Mouse (Mus musculus) heart, embryonic 10.5 days (tissue): ENCODE data around the gene Dpm1. TPM values are rescaled to one million over a fixed set of nuclear protein-coding genes. Genes with fewer than 3 reads are reported as not detected.
A peak's percentile ranks its signal among the peaks of the same experiment; 100 is the strongest.

ENCODE experiments used
- DNase-seq: peaks from one replicate; pipeline ENCODE4 v3.0.0-alpha.2; 2017; ENCODE audit warnings: low spot score
- H3K27ac ChIP-seq: fragments of 300-500 bp; sonication (generic); 2 replicates; pipeline ENCODE4 v1.5.1; 2016; ENCODE audit warnings: mild to moderate bottlenecking
- H3K27me3 ChIP-seq: fragments of 300-500 bp; sonication (generic); 2 replicates; pipeline ENCODE4 v1.6.1; 2016; ENCODE audit warnings: mild to moderate bottlenecking; ENCODE audit not compliant: poor library complexity, insufficient read depth, severe bottlenecking
- H3K36me3 ChIP-seq: fragments of 300-500 bp; sonication (generic); 2 replicates; pipeline ENCODE4 v1.6.1; 2016; ENCODE audit warnings: mild to moderate bottlenecking, moderate library complexity
- H3K4me1 ChIP-seq: fragments of 300-500 bp; sonication (generic); 2 replicates; pipeline ENCODE4 v1.6.1; 2016; ENCODE audit warnings: mild to moderate bottlenecking
- H3K4me3 ChIP-seq: fragments of 300-500 bp; sonication (generic); 2 replicates; pipeline ENCODE4 v1.5.1; 2016; ENCODE audit warnings: mild to moderate bottlenecking, moderate library complexity
- H3K9me3 ChIP-seq: fragments of 300-500 bp; sonication (generic); 2 replicates; pipeline ENCODE4 v1.6.1; 2016; ENCODE audit warnings: mild to moderate bottlenecking, moderate library complexity
- WGBS: fragments of 180-500 bp; shearing (Covaris S2); methylation state at CpG from one replicate; pipeline ENCODE4 v1.1.7; 2016; 5-methylcytosine and 5-hydroxymethylcytosine counted together
- polyA plus RNA-seq: library from polyadenylated mRNA; unstranded; fragments of >200 nt; fragmentation: Nextera tagmentation; extraction: Ambion mirVana; gene quantifications from 2 replicates; pipeline ENCODE4 v1.2.1, GENCODE M21; 2016

The Dpm1 gene
- polyA plus RNA-seq, 1 experiment from 2014 or later = 79.5 TPM

DNA sequence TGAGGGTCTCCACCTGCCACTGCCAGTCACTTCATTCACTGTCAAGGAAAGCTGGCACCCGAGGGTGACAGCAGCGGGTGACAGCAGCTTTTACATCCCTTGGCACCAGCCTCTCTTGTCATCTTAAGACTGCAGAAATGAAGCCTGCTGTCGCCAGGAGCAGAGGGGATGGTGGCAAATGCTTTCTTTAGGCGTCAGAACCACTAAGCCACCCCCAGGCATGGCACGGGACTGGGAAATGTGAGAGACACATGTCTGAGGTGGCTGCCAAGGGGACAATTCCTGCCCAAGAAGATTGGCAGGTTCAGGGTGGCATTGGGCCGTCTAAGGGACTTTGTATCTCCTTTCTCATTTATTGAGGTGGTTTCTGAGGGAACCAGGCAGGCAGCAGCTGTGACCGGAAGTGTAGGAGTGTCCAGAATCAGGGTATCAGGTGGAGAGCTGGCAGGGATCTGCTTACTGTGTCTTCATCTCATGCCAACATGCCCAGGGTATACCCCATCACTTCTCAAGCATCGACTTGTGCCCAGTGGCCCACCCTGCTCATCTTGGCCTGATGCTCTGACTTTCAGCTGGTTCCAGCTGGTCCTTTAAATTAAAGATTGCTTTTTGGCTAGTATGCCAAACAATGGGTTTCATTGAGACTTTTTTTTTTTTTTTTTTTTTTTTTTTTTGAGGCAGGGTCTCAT, 17.9 kb upstream of the Dpm1 start:
- H3K4me1 ChIP-seq = peaks cover 6% of the 10 kb centered on the region; the same call in 1 of the 2 replicates
- no peak for DNase-seq
- WGBS = 73% methylated on average over 8 of the region's 8 CpGs
- H3K27me3 ChIP-seq = peaks cover 70% of the 10 kb centered on the region
- H3K27ac ChIP-seq = no peak overlapping the region
- no peaks in the 10 kb centered on the region for H3K9me3 ChIP-seq
- no peak overlapping the region for H3K4me3 ChIP-seq
- no peaks in the 10 kb centered on the region for H3K36me3 ChIP-seq

GRCm38 (mm10) chr2:168245571-168245970, 15.2 kb upstream of the Dpm1 start:
- Histone ChIP-seq H3K27ac (no peak overlapping the region), H3K27me3 (peaks cover 43% of the 10 kb centered on the region), H3K4me1 (no peaks in the 10 kb centered on the region), H3K4me3 (no peak overlapping the region), H3K9me3 (no peaks in the 10 kb centered on the region), H3K36me3 (no peaks in the 10 kb centered on the region)
- WGBS = 30% methylated on average over 8 of the region's 8 CpGs
- no peak for DNase-seq

GRCm38 (mm10) chr2:168243278-168243677, 12.9 kb upstream of the Dpm1 start:
- Histone ChIP-seq H3K27ac (no peak overlapping the region), H3K9me3 (no peaks in the 10 kb centered on the region), H3K36me3 (no peaks in the 10 kb centered on the region), H3K4me1 (no peaks in the 10 kb centered on the region), H3K4me3 (no peak overlapping the region), H3K27me3 (peaks cover 37% of the 10 kb centered on the region)
- DNase-seq = no peak
- 70% methylated on average over 4 of the region's 4 CpGs for WGBS

DNA sequence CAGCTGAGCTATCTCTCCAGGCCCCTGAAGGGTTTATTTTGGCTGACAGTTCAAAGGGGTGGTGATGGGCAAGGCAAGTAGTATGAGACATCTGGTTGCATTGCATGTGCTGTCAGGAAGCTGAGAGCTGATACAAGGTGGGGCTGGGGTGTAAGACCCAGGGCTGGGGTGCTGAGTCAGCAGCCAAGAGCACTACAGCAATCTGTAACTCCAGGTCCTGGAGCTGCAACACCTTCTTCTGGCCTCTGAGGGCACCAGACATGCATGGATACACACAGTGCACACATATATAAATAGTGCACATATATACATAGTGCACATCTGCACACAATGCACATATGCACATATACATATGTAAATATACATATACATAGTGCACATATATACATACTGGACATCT, 12.4 kb upstream of the Dpm1 start:
- H3K36me3 ChIP-seq = no peaks in the 10 kb centered on the region
- no peak overlapping the region for H3K4me3 ChIP-seq
- no peak overlapping the region for H3K27ac ChIP-seq
- H3K9me3 ChIP-seq = no peaks in the 10 kb centered on the region
- H3K27me3 ChIP-seq = peaks cover 36% of the 10 kb centered on the region
- DNase-seq = no peak
- H3K4me1 ChIP-seq = no peaks in the 10 kb centered on the region

- DNase-seq = no peak
- H3K9me3 ChIP-seq = 0 out of 2 replicates have a peak, but pooled peaks cover 3% of the 10 kb centered on the region
- no peak overlapping the region for H3K4me3 ChIP-seq
- H3K27me3 ChIP-seq = no peaks in the 10 kb centered on the region; the same call in 1 of the 2 replicates
- H3K4me1 ChIP-seq = no peaks in the 10 kb centered on the region
- H3K27ac ChIP-seq = no peak overlapping the region
- 79% methylated on average over 4 of the region's 4 CpGs for WGBS
- H3K36me3 ChIP-seq = peaks cover 9% of the 10 kb centered on the region
These were observed 7.9 kb upstream of the Dpm1 start for GRCm38 (mm10) chr2:168238335-168238734.

DNA sequence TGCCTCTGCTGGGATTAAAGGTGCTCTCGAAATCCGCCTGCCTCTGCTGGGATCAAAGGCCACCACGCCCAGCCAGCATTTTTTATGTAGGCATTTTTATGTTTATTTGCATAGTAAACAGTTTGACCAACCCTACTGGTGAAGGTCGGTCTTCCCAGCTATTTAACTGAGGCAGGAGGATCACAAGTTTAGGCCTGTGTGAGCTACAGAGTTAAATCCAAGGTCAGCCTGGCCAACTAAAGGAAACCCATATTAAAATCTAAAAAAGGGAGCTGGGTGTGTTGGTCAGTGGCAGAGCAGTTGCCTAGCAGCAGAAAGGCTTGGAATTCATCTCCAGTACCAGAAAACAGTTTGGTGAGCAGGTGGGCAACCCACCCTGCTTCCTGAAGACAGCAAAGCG, 2.9 kb upstream of the Dpm1 start:
- Histone ChIP-seq H3K4me1 (peaks cover 25% of the 10 kb centered on the region), H3K4me3 (no peak overlapping the region), H3K9me3 (0 out of 2 replicates have a peak, but pooled peaks cover 3% of the 10 kb centered on the region), H3K27me3 (no peaks in the 10 kb centered on the region), H3K36me3 (peaks cover 23% of the 10 kb centered on the region), H3K27ac (no peak overlapping the region)
- WGBS = 89% methylated on average over 5 of the region's 5 CpGs
- no peak for DNase-seq

DNA sequence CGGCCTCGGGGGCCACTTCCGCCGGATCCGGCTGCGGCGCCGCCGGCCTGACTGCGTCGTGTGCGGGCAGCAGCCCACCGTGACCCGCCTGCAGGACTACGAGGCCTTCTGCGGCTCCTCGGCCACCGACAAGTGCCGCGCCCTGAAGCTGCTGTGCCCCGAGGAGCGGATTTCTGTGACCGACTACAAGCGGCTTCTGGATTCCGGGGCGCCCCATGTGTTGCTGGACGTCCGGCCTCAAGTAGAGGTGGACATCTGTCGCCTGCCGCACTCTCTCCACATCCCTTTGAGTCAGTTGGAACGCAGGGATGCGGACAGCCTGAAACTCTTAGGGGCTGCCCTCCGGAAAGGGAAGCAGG, 1.1 kb upstream of the Dpm1 start:
- no peak for DNase-seq
- Histone ChIP-seq H3K9me3 (no peaks in the 10 kb centered on the region), H3K36me3 (peaks cover 27% of the 10 kb centered on the region), H3K27me3 (no peaks in the 10 kb centered on the region), H3K4me1 (peaks cover 31% of the 10 kb centered on the region), H3K4me3 (peak overlapping the region; percentile 96), H3K27ac (peak overlapping the region; percentile 97)
- WGBS = 52% methylated on average over 31 of the region's 33 CpGs

DNA sequence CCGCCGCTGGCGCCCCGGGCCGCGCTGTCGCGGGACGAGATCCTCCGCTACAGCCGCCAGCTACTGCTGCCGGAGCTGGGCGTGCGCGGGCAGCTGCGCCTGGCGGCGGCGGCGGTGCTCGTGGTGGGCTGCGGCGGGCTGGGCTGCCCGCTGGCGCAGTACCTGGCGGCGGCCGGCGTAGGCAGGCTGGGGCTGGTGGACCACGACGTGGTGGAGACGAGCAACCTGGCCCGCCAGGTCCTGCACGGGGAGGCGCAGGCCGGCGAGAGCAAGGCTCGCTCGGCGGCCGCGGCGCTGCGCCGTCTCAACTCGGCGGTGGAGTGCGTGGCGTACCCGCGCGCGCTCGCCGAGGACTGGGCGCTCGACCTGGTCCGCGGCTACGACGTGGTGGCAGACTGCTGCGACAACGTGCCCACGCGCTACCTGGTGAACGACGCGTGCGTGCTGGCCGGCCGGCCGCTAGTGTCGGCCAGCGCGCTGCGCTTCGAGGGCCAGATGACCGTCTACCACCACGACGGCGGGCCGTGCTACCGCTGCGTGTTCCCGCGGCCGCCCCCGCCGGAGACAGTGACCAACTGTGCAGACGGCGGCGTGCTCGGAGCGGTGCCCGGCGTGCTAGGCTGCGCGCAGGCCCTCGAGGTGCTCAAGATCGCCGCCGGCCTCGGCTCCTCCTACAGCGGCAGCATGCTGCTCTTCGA, 531 bp upstream of the Dpm1 start:
- H3K27ac ChIP-seq = peak overlapping the region; percentile 97
- H3K9me3 ChIP-seq = no peaks in the 10 kb centered on the region
- peak overlapping the region; percentile 96 for H3K4me3 ChIP-seq
- H3K4me1 ChIP-seq = peaks cover 31% of the 10 kb centered on the region
- H3K27me3 ChIP-seq = no peaks in the 10 kb centered on the region
- H3K36me3 ChIP-seq = peaks cover 32% of the 10 kb centered on the region
- 3% methylated on average over 105 of the region's 105 CpGs for WGBS
- no peak for DNase-seq

- Histone ChIP-seq H3K27ac (peak overlapping the region; percentile 97), H3K36me3 (peaks cover 48% of the 10 kb centered on the region), H3K9me3 (no peaks in the 10 kb centered on the region), H3K4me3 (peak overlapping the region; percentile 96), H3K4me1 (peaks cover 31% of the 10 kb centered on the region), H3K27me3 (no peaks in the 10 kb centered on the region)
- WGBS = 17% methylated on average over 41 of the region's 41 CpGs
- DNase-seq = no peak
These were observed 1.0 kb downstream of the Dpm1 start for GRCm38 (mm10) chr2:168229116-168230025.

DNA sequence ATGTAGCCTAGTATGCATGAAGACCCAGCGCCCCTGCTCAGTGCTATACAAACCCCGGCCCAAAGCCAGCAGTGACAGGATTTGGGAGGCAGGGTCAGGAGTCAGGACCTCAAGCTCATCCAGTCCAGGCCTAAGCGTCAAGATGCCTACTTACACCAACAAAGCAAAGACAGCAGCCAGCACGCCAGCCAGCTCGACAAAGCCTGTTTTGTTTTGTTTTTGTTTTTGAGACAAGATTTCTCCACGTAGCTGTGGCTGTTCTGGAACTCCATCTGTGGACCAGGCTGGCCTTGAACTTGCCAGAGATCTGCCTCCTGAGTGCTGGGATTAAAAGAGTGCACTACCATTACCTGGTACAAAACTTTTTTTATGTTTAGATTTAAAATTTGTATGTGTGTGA, 7.1 kb downstream of the Dpm1 start:
- no peak for DNase-seq
- Histone ChIP-seq H3K4me1 (peaks cover 7% of the 10 kb centered on the region; the same call in 1 of the 2 replicates), H3K36me3 (peaks cover 79% of the 10 kb centered on the region), H3K4me3 (no peak overlapping the region), H3K9me3 (no peaks in the 10 kb centered on the region), H3K27ac (no peak overlapping the region), H3K27me3 (no peaks in the 10 kb centered on the region)
- WGBS = 86% methylated on average over 6 of the region's 6 CpGs

GRCm38 (mm10) chr2:168213788-168214397, 16.5 kb downstream of the Dpm1 start:
- Histone ChIP-seq H3K4me1 (0 out of 2 replicates have a peak, but pooled peaks cover 13% of the 10 kb centered on the region), H3K9me3 (no peaks in the 10 kb centered on the region), H3K27me3 (no peaks in the 10 kb centered on the region), H3K36me3 (peaks cover 92% of the 10 kb centered on the region), H3K27ac (no peak overlapping the region), H3K4me3 (no peak overlapping the region)
- no peak for DNase-seq
- 56% methylated on average over 5 of the region's 5 CpGs for WGBS

GRCm38 (mm10) chr2:168207883-168208282, 22.5 kb downstream of the Dpm1 start:
- Histone ChIP-seq H3K36me3 (peaks cover 67% of the 10 kb centered on the region), H3K4me1 (peaks cover 25% of the 10 kb centered on the region), H3K9me3 (no peaks in the 10 kb centered on the region), H3K4me3 (peak overlapping the region; percentile 12; the same call in 1 of the 2 replicates), H3K27me3 (no peaks in the 10 kb centered on the region), H3K27ac (peak overlapping the region; percentile 100)
- WGBS = 90% methylated on average over 3 of the region's 3 CpGs
- no peak for DNase-seq
